Mouse (Mus musculus) cortical plate, adult 2 months (tissue): ENCODE data around the gene Pprc1. TPM values are rescaled to one million over a fixed set of nuclear protein-coding genes. Genes with fewer than 3 reads are reported as not detected.

Experiments
- H3K27ac ChIP-seq: fragments of 200-500 bp; 2 replicates; pipeline ENCODE4 v1.5.1; 2012; ENCODE audit warnings: low read length, control low read depth, inconsistent platforms; ENCODE audit not compliant: insufficient read depth
- H3K4me1 ChIP-seq: fragments of 200-500 bp; 2 replicates; pipeline ENCODE4 v1.6.1; 2011; ENCODE audit warnings: low read length; ENCODE audit not compliant: control insufficient read depth, insufficient read depth
- H3K4me3 ChIP-seq: fragments of 200-500 bp; 2 replicates; pipeline ENCODE4 v1.5.1; 2011; ENCODE audit warnings: mild to moderate bottlenecking, low read length, control low read depth; ENCODE audit not compliant: insufficient read depth
- CTCF ChIP-seq: fragments of 200-500 bp; IDR thresholded peaks from 2 replicates; pipeline ENCODE4 v1.5.1; 2011; ENCODE audit warnings: mild to moderate bottlenecking, control low read depth, low read length; ENCODE audit not compliant: insufficient read depth; ENCODE audit errors: extremely low read depth
- POLR2A ChIP-seq: fragments of 200-500 bp; IDR thresholded peaks from 2 replicates; pipeline ENCODE4 v1.6.1; 2011; ENCODE audit warnings: mild to moderate bottlenecking, low read length, control low read depth; ENCODE audit not compliant: insufficient read depth; ENCODE audit errors: extremely low read depth
- polyA plus RNA-seq: library from polyadenylated mRNA; depleted of rRNA; stranded (reverse); fragments of >200 nt; gene quantifications from 2 replicates; pipeline ENCODE4 v1.2.3, GENCODE M21; 2012

Gene Pprc1
- polyA plus RNA-seq, 1 experiment: 16.1 TPM

GRCm38 (mm10) chr19:46040149-46040902 is 4.4 kb upstream of the Pprc1 start:
- H3K4me1 ChIP-seq: peaks cover 38% of the 10 kb centered on the region
- peak overlapping the region; percentile 87; the same call in 1 of the 2 replicates for H3K27ac ChIP-seq
- no peak for TF ChIP-seq POLR2A
- TF ChIP-seq CTCF: no peak
- peak overlapping the region; percentile 60; the same call in 1 of the 2 replicates for H3K4me3 ChIP-seq

GRCm38 (mm10) chr19:46041299-46041932 is 3.3 kb upstream of the Pprc1 start:
- peak overlapping the region; percentile 77; the same call in 1 of the 2 replicates for H3K4me3 ChIP-seq
- TF ChIP-seq POLR2A (no peak), CTCF (no peak)
- H3K4me1 ChIP-seq: peaks cover 38% of the 10 kb centered on the region
- H3K27ac ChIP-seq: peak overlapping the region; percentile 76

- peaks cover 36% of the 10 kb centered on the region for H3K4me1 ChIP-seq
- TF ChIP-seq CTCF (no peak), POLR2A (no peak)
- H3K4me3 ChIP-seq: peak overlapping the region; percentile 77
- H3K27ac ChIP-seq: peak overlapping the region; percentile 90
Measured at GRCm38 (mm10) chr19:46041933-46042475, 2.7 kb upstream of the Pprc1 start.

GRCm38 (mm10) chr19:46042476-46043011 is 2.1 kb upstream of the Pprc1 start:
- peak; percentile 72; the same call in 1 of the 2 replicates for TF ChIP-seq POLR2A
- no peak for TF ChIP-seq CTCF
- peak overlapping the region; percentile 90 for H3K27ac ChIP-seq
- peak overlapping the region; percentile 77 for H3K4me3 ChIP-seq
- peaks cover 33% of the 10 kb centered on the region for H3K4me1 ChIP-seq

- no peak for TF ChIP-seq CTCF
- no peak for TF ChIP-seq POLR2A
- peak overlapping the region; percentile 77; the same call in 1 of the 2 replicates for H3K4me3 ChIP-seq
Measured at GRCm38 (mm10) chr19:46043380-46043779, 1.3 kb upstream of the Pprc1 start.

GRCm38 (mm10) chr19:46044993-46045695 is 458 bp downstream of the Pprc1 start, which contains the start of gene Ldb1:
Ldb1 (minus strand) TSS chr19:46045214.
- Histone ChIP-seq H3K4me3 (peak within 1 kb of the TSS; percentile 77), H3K27ac (peak within 1 kb of the TSS; percentile 96), H3K4me1 (peaks cover 19% of the 10 kb centered on the region)
- TF ChIP-seq POLR2A (peak; percentile 79; the same call in 1 of the 2 replicates), CTCF (no peak)

More at GRCm38 (mm10) chr19:46043380-46043779, 1.3 kb upstream of the Pprc1 start:
- H3K27ac ChIP-seq: 0 out of 2 replicates have a peak overlapping the region, but pooled peaks have one; percentile 90
- H3K4me1 ChIP-seq: peaks cover 28% of the 10 kb centered on the region

GRCm38 (mm10) chr19:46045696-46046311 is 1.1 kb downstream of the Pprc1 start:
- Histone ChIP-seq H3K4me1 (peaks cover 15% of the 10 kb centered on the region), H3K4me3 (peak overlapping the region; percentile 77)
- TF ChIP-seq CTCF: no peak
- TF ChIP-seq POLR2A: peak; percentile 21; the same call in 1 of the 2 replicates

GRCm38 (mm10) chr19:46046621-46047025 is 1.9 kb downstream of the Pprc1 start:
- Histone ChIP-seq H3K27ac (no peak overlapping the region), H3K4me1 (peaks cover 9% of the 10 kb centered on the region), H3K4me3 (no peak overlapping the region)
- TF ChIP-seq CTCF: no peak

More at GRCm38 (mm10) chr19:46045696-46046311, 1.1 kb downstream of the Pprc1 start:
- peak overlapping the region; percentile 96 for H3K27ac ChIP-seq
